ENCODE assay signal across 8 mouse cellular contexts in genomic region chr10:127338930-127339682, GRCm38 (mm10). TPM values are rescaled to one million over a fixed set of nuclear protein-coding genes. Genes with fewer than 3 reads are reported as not detected.
DNase-seq lines count a peak whose midpoint lies in the region; ATAC-seq and TF ChIP-seq lines count a peak whose summit lies in the region.

No protein-coding gene starts in this region.

- peak; percentile 75 for ATAC-seq in Patski
- peak; percentile 72 for ATAC-seq in hindbrain, embryonic 12.5 days (ENCODE audit: low FRiP score)

- H3K27ac ChIP-seq in hindbrain, embryonic 12.5 days, result peak overlapping the region; percentile 48; the same call in 1 of the 2 replicates

- in situ Hi-C loops in Patski (cut with MboI; ENCODE audit: low pct_unique_long_range_greater_than_20kb), result no loop called here

- peaks cover 37% of the 10 kb centered on the region for H3K4me1 ChIP-seq in hindbrain, embryonic 12.5 days

- no peak for TF ChIP-seq CTCF in Patski (IDR thresholded peaks at IDR 0.05)

- peak overlapping the region; percentile 66 for H3K4me2 ChIP-seq in hindbrain, embryonic 12.5 days (replicated peaks)

- peak overlapping the region; percentile 40 for H3K4me3 ChIP-seq in hindbrain, embryonic 12.5 days

- DNase-seq in Patski (ENCODE audit: low read depth, low spot score), result peak; percentile 75
- DNase-seq in cerebellum, postnatal 10 days, result peak; percentile 95 to 97
- peak; percentile 73 to 84 for DNase-seq in frontal cortex, postnatal 10 days (ENCODE audit: low spot score in 2 of 2)
- DNase-seq in layer of hippocampus, postnatal 14 days (ENCODE audit: low spot score in 2 of 2), result peak; percentile 88 to 90
- DNase-seq in lung, postnatal 25 days (ENCODE audit: low spot score), result peak; percentile 93
- peak; percentile 99 for DNase-seq in retina, embryonic 14.5 days (ENCODE audit: low spot score)
- peak; percentile 60 for DNase-seq in urinary bladder, postnatal 10 days (ENCODE audit: low spot score)

- POLR2A ChIA-PET in Patski (lab: Charles Lee), result interaction anchor here (0.9 kb wide), 1 partner anchor 41 kb away, joined by 3 read pairs; the partner anchor contains the start of gene R3hdm2

- peaks cover 7% of the 10 kb centered on the region for H3K27me3 ChIP-seq in Patski
- H3K27me3 ChIP-seq in hindbrain, embryonic 12.5 days, result peaks cover 38% of the 10 kb centered on the region

- H3K9me3 ChIP-seq in hindbrain, embryonic 12.5 days (replicated peaks), result no peaks in the 10 kb centered on the region

- H3K36me3 ChIP-seq in hindbrain, embryonic 12.5 days, result no peaks in the 10 kb centered on the region

- WGBS in hindbrain, embryonic 12.5 days, result under 1% methylated on average over 31 of the region's 31 CpGs

- H3K9ac ChIP-seq in hindbrain, embryonic 12.5 days, result peak overlapping the region; percentile 39; the same call in 1 of the 2 replicates

- CTCF ChIA-PET in Patski (lab: Charles Lee), result interaction anchor here (0.6 to 2.3 kb wide), 19 partner anchors 9 to 198 kb away, joined by 3 to 17 read pairs (median 3); partner anchors contain the start of genes Arhgap9, Mars and R3hdm2

RNA-seq across cellular contexts. Expression of gene Gli1, which starts 2.7 kb away (rescaled TPM):
- polyA plus RNA-seq in Patski (2021), result 0.23 TPM
- polyA plus RNA-seq in hindbrain, embryonic 12.5 days (2016; fragmentation: Nextera tagmentation; extraction: Ambion mirVana), result 3.7 and 4.8 TPM in 2 replicates
- total RNA-seq in layer of hippocampus, postnatal 14 days (2021), result 1 to 10 TPM; 2.0 to 3.3 TPM

RNA-seq across cellular contexts. Expression of gene Inhbe, which starts 15.1 kb away (rescaled TPM):
- polyA plus RNA-seq in Patski (2021), result 0.01 TPM
- 0.08 TPM in 1 of 2 replicates, not detected in the other for polyA plus RNA-seq in hindbrain, embryonic 12.5 days (2016; fragmentation: Nextera tagmentation; extraction: Ambion mirVana)
- total RNA-seq in layer of hippocampus, postnatal 14 days (2021), result under 1 TPM in 1 of 2 experiments, not detected in 1; 0.07 TPM

RNA-seq across cellular contexts. Expression of gene Arhgap9, which starts 17.3 kb away (rescaled TPM):
- not detected for polyA plus RNA-seq in Patski (2021)
- polyA plus RNA-seq in hindbrain, embryonic 12.5 days (2016; fragmentation: Nextera tagmentation; extraction: Ambion mirVana), result 2.0 and 2.2 TPM in 2 replicates
- 1 to 10 TPM in 1 of 2 experiments, under 1 TPM in 1; 0.99 to 1.1 TPM for total RNA-seq in layer of hippocampus, postnatal 14 days (2021)

RNA-seq across cellular contexts. Expression of gene Mars, which starts 27.5 kb away (rescaled TPM):
- 152 TPM for polyA plus RNA-seq in Patski (2021)
- 142 and 152 TPM in 2 replicates for polyA plus RNA-seq in hindbrain, embryonic 12.5 days (2016; fragmentation: Nextera tagmentation; extraction: Ambion mirVana)
- total RNA-seq in layer of hippocampus, postnatal 14 days (2021), result 10 to 100 TPM; 56.3 to 59.4 TPM

RNA-seq across cellular contexts. Expression of gene Inhbc, which starts 31.1 kb away (rescaled TPM):
- not detected for polyA plus RNA-seq in Patski (2021)
- not detected in 2 replicates for polyA plus RNA-seq in hindbrain, embryonic 12.5 days (2016; fragmentation: Nextera tagmentation; extraction: Ambion mirVana)
- not detected for total RNA-seq in layer of hippocampus, postnatal 14 days (2021)

Comparison
In these comparisons a context has a peak if more than half of its experiments do, and no peak if none do; other contexts are left out.
1. Peak in every context shown above with its lines: DNase-seq, ATAC-seq, H3K4me3 ChIP-seq and H3K27ac ChIP-seq.